Mouse (Mus musculus) left cerebral cortex, adult 18-20 months (tissue): ENCODE data around the gene Cnpy1. TPM values are rescaled to one million over a fixed set of nuclear protein-coding genes. Genes with fewer than 3 reads are reported as not detected.

Source experiments
- DNase-seq, 2 experiments: peaks; one replicate each; pipeline ENCODE4 v3.0.0; 2021 to 2022; ENCODE audit warnings: low spot score in 2 of 2, mixed read lengths in 1 of 2
- total RNA-seq, 2 experiments: library from RNA; stranded (reverse); gene quantifications; 2 replicates each; pipeline ENCODE4 v1.2.3; 2021

Cnpy1 gene
- total RNA-seq, 2 experiments from 2014 or later = 0.19 TPM; not detected in 1

GRCm38 (mm10) chr5:28166256-28167231, 79.1 kb downstream of the Cnpy1 start:
- peak in 1 of 2 experiments; percentile 27 for DNase-seq

- DNase-seq = peak; percentile 11 to 24
Observed at GRCm38 (mm10) chr5:28165358-28166255, 80.0 kb downstream of the Cnpy1 start, which contains the start of gene En2. Gene En2 (plus strand): TSS chr5:28165694.

- DNase-seq = no peak
Observed at GRCm38 (mm10) chr5:28163926-28164325, 81.7 kb downstream of the Cnpy1 start.

GRCm38 (mm10) chr5:28161938-28162402, 83.6 kb downstream of the Cnpy1 start:
- DNase-seq = peak in 1 of 2 experiments; percentile 11

- no peak for DNase-seq
Observed at GRCm38 (mm10) chr5:28161383-28161937, 84.1 kb downstream of the Cnpy1 start.

GRCm38 (mm10) chr5:28159891-28160470, 85.6 kb downstream of the Cnpy1 start:
- DNase-seq = no peak

GRCm38 (mm10) chr5:28159072-28159458, 86.5 kb downstream of the Cnpy1 start:
- DNase-seq = no peak

- DNase-seq = no peak
Observed at GRCm38 (mm10) chr5:28158308-28159071, 87.1 kb downstream of the Cnpy1 start.

- DNase-seq = no peak
Observed at GRCm38 (mm10) chr5:28157781-28158180, 87.8 kb downstream of the Cnpy1 start.

- DNase-seq = no peak
Observed at GRCm38 (mm10) chr5:28157044-28157730, 88.4 kb downstream of the Cnpy1 start.

Other genes with a start within 250 kb of the Cnpy1 start
- 100 to 1,000 TPM in 1 of 2 experiments, 10 to 100 TPM in 1; 80.7 to 104 TPM for gene Insig1, start 174.4 kb downstream of the Cnpy1 start, total RNA-seq
- gene En2, start 80.1 kb downstream of the Cnpy1 start, total RNA-seq = under 1 TPM; 0.23 to 0.35 TPM
- 10 to 100 TPM; 67.0 TPM for gene Rbm33, start 71.3 kb upstream of the Cnpy1 start, total RNA-seq
- gene Shh, start 221.4 kb upstream of the Cnpy1 start, total RNA-seq = 1 to 10 TPM; 2.8 to 3.7 TPM